Mouse (Mus musculus) myocyte (in vitro differentiated cells): ENCODE data around the gene Zfp318.

Experiments used
- E2F4 ChIP-seq: IDR thresholded peaks from one replicate; pipeline ENCODE4 v1.6.1; 2011; ENCODE audit warnings: mild to moderate bottlenecking, control low read depth, moderate library complexity; ENCODE audit not compliant: insufficient read depth
- MAX ChIP-seq: IDR thresholded peaks from one replicate; pipeline ENCODE4 v1.6.1; 2011; ENCODE audit warnings: low read depth, mild to moderate bottlenecking, control low read depth
- MYOG ChIP-seq, 3 experiments: IDR thresholded peaks; one replicate each; pipeline ENCODE4 v1.6.1; 2011; ENCODE audit warnings: control low read depth in 2 of 3, low read depth in 2 of 3, mild to moderate bottlenecking in 2 of 3; ENCODE audit not compliant: insufficient read length in 2 of 3, control insufficient read depth in 1 of 3, insufficient read depth in 1 of 3
- POLR2A ChIP-seq: IDR thresholded peaks from one replicate; pipeline ENCODE4 v1.6.1; 2011; ENCODE audit warnings: low read depth, mild to moderate bottlenecking, control low read depth, moderate library complexity; ENCODE audit not compliant: insufficient read length
- POLR2AphosphoS2 ChIP-seq: IDR thresholded peaks from one replicate; pipeline ENCODE4 v1.6.1; 2011; ENCODE audit warnings: low read depth, control low read depth; ENCODE audit not compliant: insufficient read length
- SRF ChIP-seq: IDR thresholded peaks from one replicate; pipeline ENCODE4 v1.6.1; 2011; ENCODE audit warnings: low read depth; ENCODE audit not compliant: control insufficient read depth, insufficient read length
- TCF12 ChIP-seq: IDR thresholded peaks from one replicate; pipeline ENCODE4 v1.6.1; 2011; ENCODE audit warnings: mild to moderate bottlenecking, control low read depth; ENCODE audit not compliant: poor library complexity, insufficient read depth, severe bottlenecking
- USF1 ChIP-seq: IDR thresholded peaks from one replicate; pipeline ENCODE4 v1.6.1; 2011; ENCODE audit warnings: low read depth, mild to moderate bottlenecking, control low read depth, moderate library complexity

- TF ChIP-seq POLR2A: no peak
- no peak for TF ChIP-seq POLR2AphosphoS2
- TF ChIP-seq TCF12: no peak
- no peak for TF ChIP-seq SRF
- no peak for TF ChIP-seq USF1
- TF ChIP-seq MAX: no peak
- no peak for TF ChIP-seq E2F4
- no peak for TF ChIP-seq MYOG (IDR thresholded peaks at IDR 0.05; ENCODE audit: control insufficient read depth in 1 of 3, insufficient read depth in 1 of 3, insufficient read length in 2 of 3, low read depth in 2 of 3)
Observed at GRCm38 (mm10) chr17:46351026-46351700, 32.4 kb upstream of the Zfp318 start.
